Mouse (Mus musculus): ENCODE measurements around the gene Mdm2. TPM values are rescaled to one million over a fixed set of nuclear protein-coding genes. Genes with fewer than 3 reads are reported as not detected.

Mdm2 gene
- polyA plus RNA-seq, 1 experiment = 37.2 TPM

DNA sequence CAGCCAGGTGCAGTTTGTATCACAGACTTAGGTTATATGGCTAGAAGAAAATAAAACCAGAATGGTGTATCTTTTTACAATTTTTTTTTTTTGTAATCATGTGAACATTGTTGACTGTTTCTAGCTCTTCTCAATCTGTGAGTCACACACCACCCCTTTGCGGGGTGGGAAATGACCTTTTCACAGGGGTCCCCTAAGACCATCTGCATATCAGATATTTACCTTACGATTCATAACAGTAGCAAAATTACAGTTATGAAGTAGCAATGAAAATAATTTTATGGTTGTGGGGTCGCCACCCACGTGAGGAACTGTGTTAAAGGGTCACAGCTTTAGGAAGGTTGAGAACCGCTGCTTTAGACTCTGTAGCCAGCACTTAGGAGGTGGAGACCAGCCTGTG lies 39.8 kb downstream of the Mdm2 start:
- H3K27me3 ChIP-seq (ENCODE audit: control insufficient read depth, insufficient read depth, low read length) = no peaks in the 10 kb centered on the region
- H3K27ac ChIP-seq (ENCODE audit: insufficient read depth, low read length) = no peak overlapping the region
- TF ChIP-seq CTCF (IDR thresholded peaks at IDR 0.05; ENCODE audit: extremely low read depth, insufficient read depth, insufficient read length, insufficient replicate concordance) (no peak), POLR2A (IDR thresholded peaks at IDR 0.05; ENCODE audit: low read depth, low read length) (no peak)
- no peak overlapping the region for H3K4me3 ChIP-seq (ENCODE audit: extremely low read depth, insufficient read depth, insufficient read length)
- WGBS = 87% methylated on average over 5 of the region's 5 CpGs
- H3K36me3 ChIP-seq (ENCODE audit: control insufficient read depth, insufficient read depth, low read length) = peaks cover 25% of the 10 kb centered on the region
- no peak for DNase-seq (ENCODE audit: low read depth in 1 of 2, low spot score in 2 of 2)
- H3K4me1 ChIP-seq (ENCODE audit: control insufficient read depth, insufficient read depth, insufficient read length) = no peaks in the 10 kb centered on the region

DNA sequence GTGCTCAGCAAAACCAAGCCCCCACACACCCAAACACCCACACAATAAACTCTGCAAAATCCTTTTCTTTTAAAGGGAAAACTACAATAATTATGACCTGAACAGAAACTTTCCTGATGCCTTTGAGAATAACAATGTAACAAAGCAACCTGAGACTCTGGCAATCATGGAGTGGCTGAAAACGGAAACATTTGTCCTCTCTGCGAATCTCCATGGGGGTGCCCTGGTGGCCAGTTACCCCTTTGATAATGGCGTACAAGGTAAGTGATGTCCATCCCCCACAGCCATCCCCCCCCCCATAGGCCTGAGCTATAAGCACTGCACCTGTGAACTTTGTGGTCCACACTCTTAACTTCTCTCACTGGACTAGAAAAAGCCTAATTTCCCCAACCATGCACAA lies 40.5 kb downstream of the Mdm2 start:
- no peak overlapping the region for H3K27ac ChIP-seq (ENCODE audit: insufficient read depth, low read length)
- DNase-seq (ENCODE audit: low read depth in 1 of 2, low spot score in 2 of 2) = no peak
- 93% methylated on average over 3 of the region's 3 CpGs for WGBS
- H3K4me3 ChIP-seq (ENCODE audit: extremely low read depth, insufficient read depth, insufficient read length) = no peak overlapping the region
- TF ChIP-seq POLR2A (IDR thresholded peaks at IDR 0.05; ENCODE audit: low read depth, low read length) (no peak), CTCF (IDR thresholded peaks at IDR 0.05; ENCODE audit: extremely low read depth, insufficient read depth, insufficient read length, insufficient replicate concordance) (no peak)
- H3K36me3 ChIP-seq (ENCODE audit: control insufficient read depth, insufficient read depth, low read length) = peaks cover 25% of the 10 kb centered on the region
- H3K4me1 ChIP-seq (ENCODE audit: control insufficient read depth, insufficient read depth, insufficient read length) = no peaks in the 10 kb centered on the region
- H3K27me3 ChIP-seq (ENCODE audit: control insufficient read depth, insufficient read depth, low read length) = no peaks in the 10 kb centered on the region

DNA sequence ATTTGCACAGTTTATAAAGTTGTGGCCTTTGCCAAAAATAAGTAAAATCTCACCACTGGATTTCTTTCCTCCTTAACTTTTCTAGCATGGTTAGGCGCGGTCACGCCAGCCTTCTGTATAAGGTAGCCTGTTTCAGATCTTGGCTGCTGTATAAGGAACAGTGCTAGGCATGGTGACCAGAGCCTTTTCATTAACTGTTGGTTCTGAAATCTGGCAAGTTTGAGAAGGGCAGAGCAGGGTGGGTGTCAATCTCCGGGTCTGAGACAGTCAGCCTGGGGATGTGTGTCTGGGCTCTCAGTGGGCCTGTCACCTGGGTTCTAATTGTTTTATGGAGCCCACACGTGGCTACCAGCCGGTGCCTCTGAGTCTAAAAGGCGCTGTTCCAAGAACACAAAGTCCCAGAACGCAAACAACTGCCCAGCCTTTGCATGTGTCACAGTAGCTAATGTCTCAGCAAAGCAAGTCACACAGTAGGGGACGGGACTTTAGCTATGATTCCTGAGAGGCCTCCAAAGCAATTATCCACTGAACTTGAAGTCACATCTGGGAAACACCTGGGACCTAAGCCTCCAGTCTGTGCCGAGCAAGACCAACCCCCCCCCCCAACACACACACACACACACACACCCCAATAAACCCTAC lies 41.0 kb downstream of the Mdm2 start:
- Histone ChIP-seq H3K27ac (ENCODE audit: insufficient read depth, low read length) (no peak overlapping the region), H3K4me1 (ENCODE audit: control insufficient read depth, insufficient read depth, insufficient read length) (no peaks in the 10 kb centered on the region), H3K36me3 (ENCODE audit: control insufficient read depth, insufficient read depth, low read length) (peaks cover 25% of the 10 kb centered on the region), H3K27me3 (ENCODE audit: control insufficient read depth, insufficient read depth, low read length) (no peaks in the 10 kb centered on the region), H3K4me3 (ENCODE audit: extremely low read depth, insufficient read depth, insufficient read length) (no peak overlapping the region)
- TF ChIP-seq POLR2A (IDR thresholded peaks at IDR 0.05; ENCODE audit: low read depth, low read length) = no peak
- TF ChIP-seq CTCF (IDR thresholded peaks at IDR 0.05; ENCODE audit: extremely low read depth, insufficient read depth, insufficient read length, insufficient replicate concordance) = no peak
- WGBS = 87% methylated on average over 10 of the region's 10 CpGs
- no peak for DNase-seq (ENCODE audit: low read depth in 1 of 2, low spot score in 2 of 2)

DNA sequence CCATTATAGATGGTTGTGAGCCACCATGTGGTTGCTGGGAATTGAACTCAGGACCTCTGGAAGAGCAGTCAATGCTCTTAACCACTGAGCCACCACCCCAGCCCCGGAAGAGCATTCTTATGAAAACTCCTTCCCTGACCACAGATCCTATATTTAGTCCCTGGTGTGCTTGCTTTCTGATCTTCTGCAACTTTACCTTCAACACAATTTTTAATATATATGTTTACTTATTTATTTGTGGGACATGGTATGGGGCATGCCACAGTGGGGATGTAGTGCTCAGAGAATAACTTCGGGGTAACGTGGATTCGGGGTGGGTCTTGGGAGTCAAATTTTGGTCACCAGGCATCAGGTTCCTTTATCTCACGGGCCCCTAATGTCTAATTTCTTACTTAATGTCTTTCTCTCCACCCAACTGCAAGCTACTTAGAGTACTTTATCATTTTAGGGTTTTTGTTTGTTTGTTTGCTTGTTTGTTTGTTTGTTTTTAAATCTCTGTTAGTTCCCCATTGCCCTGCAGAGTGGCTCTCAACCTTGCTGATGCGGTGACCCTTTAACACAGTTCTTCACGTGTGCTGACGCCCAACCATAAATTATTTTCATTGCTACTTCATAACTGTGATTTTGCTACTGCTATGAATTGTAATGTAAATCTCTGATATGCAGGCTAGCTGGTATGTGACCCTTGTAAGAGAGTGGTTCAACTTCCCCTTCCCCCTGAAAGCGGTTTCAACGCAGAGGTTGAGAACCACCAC lies 41.8 kb downstream of the Mdm2 start:
- no peaks in the 10 kb centered on the region; the same call in 1 of the 2 replicates for H3K4me1 ChIP-seq (ENCODE audit: control insufficient read depth, insufficient read depth, insufficient read length)
- H3K27me3 ChIP-seq (ENCODE audit: control insufficient read depth, insufficient read depth, low read length) = no peaks in the 10 kb centered on the region
- H3K36me3 ChIP-seq (ENCODE audit: control insufficient read depth, insufficient read depth, low read length) = peaks cover 25% of the 10 kb centered on the region
- TF ChIP-seq CTCF (IDR thresholded peaks at IDR 0.05; ENCODE audit: extremely low read depth, insufficient read depth, insufficient read length, insufficient replicate concordance) (no peak), POLR2A (IDR thresholded peaks at IDR 0.05; ENCODE audit: low read depth, low read length) (no peak)
- no peak for DNase-seq (ENCODE audit: low read depth in 1 of 2, low spot score in 2 of 2)
- 81% methylated on average over 10 of the region's 10 CpGs for WGBS
- no peak overlapping the region for H3K4me3 ChIP-seq (ENCODE audit: extremely low read depth, insufficient read depth, insufficient read length)
- H3K27ac ChIP-seq (ENCODE audit: insufficient read depth, low read length) = no peak overlapping the region

DNA sequence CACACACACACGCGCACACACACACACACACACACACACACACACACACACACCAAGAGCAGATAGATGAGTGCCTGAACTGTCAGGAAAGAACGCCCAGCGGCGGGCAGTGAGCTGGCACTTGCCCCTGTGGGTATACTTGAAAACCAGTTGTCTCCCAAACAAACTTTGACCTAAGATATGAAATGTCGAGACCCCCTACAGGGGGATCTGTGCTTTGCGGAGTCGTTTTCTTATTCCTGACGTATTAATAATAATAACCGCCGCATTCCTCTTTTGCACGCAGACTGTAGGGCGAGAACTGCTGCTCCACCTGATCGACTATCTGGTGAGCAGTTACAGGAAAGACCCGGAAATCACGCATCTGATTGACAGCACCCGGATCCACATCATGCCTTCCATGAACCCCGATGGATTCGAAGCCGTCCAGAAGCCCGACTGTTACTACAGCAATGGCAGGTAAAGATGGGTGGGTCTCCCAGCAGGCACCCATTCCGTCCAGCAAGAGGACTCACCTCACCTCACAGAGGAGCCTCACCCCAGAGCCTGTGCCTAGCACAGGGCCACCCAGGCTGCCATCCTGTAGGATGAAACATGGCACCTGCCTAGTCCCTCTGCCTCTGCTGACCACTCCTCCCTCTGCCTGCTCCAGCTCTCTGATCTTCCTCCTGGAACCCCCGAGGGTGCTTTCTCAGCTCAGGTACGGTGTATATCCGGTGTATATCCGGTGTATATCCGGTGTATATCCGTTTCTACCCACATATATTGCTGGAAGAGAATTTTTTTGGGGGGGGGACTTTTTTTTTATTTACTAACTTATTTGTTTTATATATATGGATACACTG lies 42.7 kb downstream of the Mdm2 start:
- 93% methylated on average over 28 of the region's 28 CpGs for WGBS
- Histone ChIP-seq H3K27ac (ENCODE audit: insufficient read depth, low read length) (no peak overlapping the region), H3K36me3 (ENCODE audit: control insufficient read depth, insufficient read depth, low read length) (peaks cover 24% of the 10 kb centered on the region), H3K4me1 (ENCODE audit: control insufficient read depth, insufficient read depth, insufficient read length) (peaks cover 2% of the 10 kb centered on the region; the same call in 1 of the 2 replicates), H3K27me3 (ENCODE audit: control insufficient read depth, insufficient read depth, low read length) (no peaks in the 10 kb centered on the region), H3K4me3 (ENCODE audit: extremely low read depth, insufficient read depth, insufficient read length) (no peak overlapping the region)
- no peak for DNase-seq (ENCODE audit: low read depth in 1 of 2, low spot score in 2 of 2)
- TF ChIP-seq POLR2A (IDR thresholded peaks at IDR 0.05; ENCODE audit: low read depth, low read length) = no peak
- no peak for TF ChIP-seq CTCF (IDR thresholded peaks at IDR 0.05; ENCODE audit: extremely low read depth, insufficient read depth, insufficient read length, insufficient replicate concordance)

DNA sequence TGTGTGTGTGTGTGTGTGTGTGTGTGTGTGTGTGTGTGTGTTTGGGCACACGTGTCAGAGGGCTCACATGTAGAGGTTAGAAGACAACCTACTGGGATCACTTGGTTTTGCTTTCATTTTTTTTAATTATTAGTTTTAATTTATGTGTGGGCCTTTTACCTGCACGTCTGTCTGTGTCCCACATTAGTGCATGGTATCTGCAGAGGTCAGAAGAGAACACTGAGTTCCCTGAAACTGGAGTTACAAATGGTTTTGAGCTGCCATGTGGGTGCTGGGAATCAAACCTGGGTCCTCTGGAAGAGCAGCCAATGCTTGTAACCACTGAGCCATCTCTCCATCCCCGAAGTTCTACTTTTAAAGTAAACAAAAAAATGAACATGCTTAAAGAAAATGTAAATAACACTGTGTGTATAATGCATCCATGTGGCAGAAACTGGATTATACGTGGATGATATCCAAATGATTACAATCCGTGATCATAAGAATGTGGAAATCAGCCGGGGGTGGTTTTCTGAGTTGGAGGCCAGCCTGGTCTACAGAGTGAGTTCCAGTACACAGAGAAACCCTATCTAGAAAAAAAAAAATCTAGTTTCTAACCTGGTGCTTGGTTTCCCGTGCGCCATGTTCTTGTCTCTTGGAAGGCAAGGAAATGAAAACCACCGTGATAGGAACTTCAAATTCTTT lies 43.5 kb downstream of the Mdm2 start:
- no peak overlapping the region for H3K4me3 ChIP-seq (ENCODE audit: extremely low read depth, insufficient read depth, insufficient read length)
- no peak for DNase-seq (ENCODE audit: low read depth in 1 of 2, low spot score in 2 of 2)
- no peak overlapping the region for H3K27ac ChIP-seq (ENCODE audit: insufficient read depth, low read length)
- 88% methylated on average over 9 of the region's 9 CpGs for WGBS
- peaks cover 5% of the 10 kb centered on the region; the same call in 1 of the 2 replicates for H3K4me1 ChIP-seq (ENCODE audit: control insufficient read depth, insufficient read depth, insufficient read length)
- H3K36me3 ChIP-seq (ENCODE audit: control insufficient read depth, insufficient read depth, low read length) = peaks cover 20% of the 10 kb centered on the region
- no peaks in the 10 kb centered on the region for H3K27me3 ChIP-seq (ENCODE audit: control insufficient read depth, insufficient read depth, low read length)
- no peak for TF ChIP-seq POLR2A (IDR thresholded peaks at IDR 0.05; ENCODE audit: low read depth, low read length)
